In the genomic region with DNA sequence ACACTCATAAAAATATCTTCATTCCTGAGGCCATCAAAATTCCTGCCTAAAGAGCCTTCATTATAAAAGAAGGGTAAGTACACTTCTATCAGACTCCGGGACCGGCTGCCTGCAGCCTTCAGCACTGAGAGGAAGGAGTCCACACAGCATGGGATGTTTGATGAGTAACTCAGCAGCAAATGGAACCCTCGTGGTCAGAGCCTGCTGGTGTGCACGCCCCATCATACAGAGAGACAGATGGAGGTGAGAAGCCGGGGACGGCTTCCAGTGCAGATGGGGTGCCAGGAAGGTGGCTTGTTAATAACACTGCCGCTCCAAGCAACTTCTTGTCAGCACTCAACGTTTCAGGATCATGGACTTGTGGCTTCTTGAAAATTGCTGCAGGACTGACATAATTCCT, we compare ENCODE assay signal across 24 mouse cellular contexts.
DNase-seq lines count a peak whose midpoint lies in the region; ATAC-seq and TF ChIP-seq lines count a peak whose summit lies in the region.
"Had no signal": no experiment of that assay in that cellular context is flagged by ENCODE, and none has a peak within 500 bp of the region (broad histone marks: within the 10 kb centered on the region; RNA-seq: fewer than 3 reads in every experiment).

No protein-coding gene starts in this region.

- no peak for TF ChIP-seq POLR2A in cerebellum, adult 2 months (IDR thresholded peaks at IDR 0.05; ENCODE audit: borderline replicate concordance, insufficient read depth, low read length)

- H3K36me3 ChIP-seq in limb, embryonic 13.5 days: no peaks in the 10 kb centered on the region
- H3K36me3 ChIP-seq in limb, embryonic 10.5 days: no peaks in the 10 kb centered on the region
- H3K36me3 ChIP-seq: embryonic facial prominence, embryonic 12.5 days; embryonic facial prominence, embryonic 15.5 days; forebrain, embryonic 12.5 days; forebrain, embryonic 15.5 days; heart, embryonic 10.5 days; heart, embryonic 13.5 days; intestine, embryonic 15.5 days had no signal

- no peaks in the 10 kb centered on the region for H3K9me3 ChIP-seq in limb, embryonic 13.5 days
- no peaks in the 10 kb centered on the region for H3K9me3 ChIP-seq in limb, embryonic 10.5 days (replicated peaks)
- H3K9me3 ChIP-seq: embryonic facial prominence, embryonic 12.5 days; embryonic facial prominence, embryonic 15.5 days; forebrain, embryonic 12.5 days; forebrain, embryonic 15.5 days; heart, embryonic 10.5 days; heart, embryonic 13.5 days; intestine, embryonic 15.5 days had no signal

- H3K27ac ChIP-seq in cerebellum, adult 2 months (ENCODE audit: insufficient read depth, low read length): no peak overlapping the region
- H3K27ac ChIP-seq in limb, embryonic 13.5 days: no peak overlapping the region
- no peak overlapping the region for H3K27ac ChIP-seq in limb, embryonic 10.5 days
- H3K27ac ChIP-seq: embryonic facial prominence, embryonic 12.5 days; embryonic facial prominence, embryonic 15.5 days; forebrain, embryonic 12.5 days; forebrain, embryonic 15.5 days; heart, adult 2 months; heart, embryonic 10.5 days; heart, embryonic 13.5 days; hindbrain, embryonic 14.5 days; intestine, embryonic 15.5 days had no signal

- H3K4me3 ChIP-seq in cerebellum, adult 2 months (replicated peaks; ENCODE audit: insufficient read depth, low read depth, low read length): no peak overlapping the region
- H3K4me3 ChIP-seq in limb, embryonic 13.5 days: no peak overlapping the region
- H3K4me3 ChIP-seq in limb, embryonic 10.5 days: no peak overlapping the region
- H3K4me3 ChIP-seq: embryonic facial prominence, embryonic 12.5 days; embryonic facial prominence, embryonic 15.5 days; forebrain, embryonic 12.5 days; forebrain, embryonic 15.5 days; heart, adult 2 months; heart, embryonic 10.5 days; heart, embryonic 13.5 days; intestine, embryonic 15.5 days had no signal

- TF ChIP-seq CTCF in cerebellum, adult 2 months (IDR thresholded peaks at IDR 0.05; ENCODE audit: borderline replicate concordance, insufficient read depth, low read depth, low read length): no peak

- no peaks in the 10 kb centered on the region for H3K4me1 ChIP-seq in cerebellum, adult 2 months (ENCODE audit: control insufficient read depth, insufficient read depth, low read length)
- H3K4me1 ChIP-seq in limb, embryonic 13.5 days: peaks cover 9% of the 10 kb centered on the region; the same call in 1 of the 2 replicates
- peaks cover 24% of the 10 kb centered on the region for H3K4me1 ChIP-seq in limb, embryonic 10.5 days
- H3K4me1 ChIP-seq: embryonic facial prominence, embryonic 15.5 days; forebrain, embryonic 12.5 days; forebrain, embryonic 15.5 days; heart, embryonic 13.5 days; intestine, embryonic 15.5 days had no signal

- H3K9ac ChIP-seq in limb, embryonic 13.5 days: no peak overlapping the region
- H3K9ac ChIP-seq: embryonic facial prominence, embryonic 12.5 days; embryonic facial prominence, embryonic 15.5 days; forebrain, embryonic 12.5 days; forebrain, embryonic 15.5 days; heart, embryonic 13.5 days; hindbrain, embryonic 14.5 days; intestine, embryonic 15.5 days had no signal

- 0 out of 2 replicates have a peak overlapping the region, but pooled peaks have one; percentile 16 for H3K4me2 ChIP-seq in limb, embryonic 13.5 days (replicated peaks)
- H3K4me2 ChIP-seq: embryonic facial prominence, embryonic 12.5 days; embryonic facial prominence, embryonic 15.5 days; forebrain, embryonic 12.5 days; forebrain, embryonic 15.5 days; heart, embryonic 13.5 days; hindbrain, embryonic 14.5 days; intestine, embryonic 15.5 days had no signal

- DNase-seq in cerebellum, adult 2 months: peak; percentile 7 to 8
- no peak for DNase-seq in cerebellum, adult 9-10 months
- DNase-seq in cerebellum, postnatal 25 days: peak; percentile 22 to 43
- DNase-seq in cerebellum, adult 11 months: no peak
- DNase-seq in limb, embryonic 10.5 days (ENCODE audit: low spot score): no peak
- DNase-seq in mesoderm, embryonic 11.5 days (ENCODE audit: low read depth, low spot score): peak; percentile 26
- DNase-seq in gastrocnemius, postnatal 4 days (ENCODE audit: low spot score in 2 of 2): no peak
- DNase-seq: adrenal gland, adult 8-10 months; adrenal gland, postnatal 25 days; gastrocnemius, postnatal 25 days; heart, adult 2 months; heart, postnatal 14 days; heart, postnatal 4 days; kidney, adult 11 months had no signal

- H3K27me3 ChIP-seq in cerebellum, adult 2 months (ENCODE audit: control insufficient read depth, insufficient read depth, low read length): no peaks in the 10 kb centered on the region
- peaks cover 32% of the 10 kb centered on the region for H3K27me3 ChIP-seq in limb, embryonic 13.5 days
- H3K27me3 ChIP-seq in limb, embryonic 10.5 days (ENCODE audit: low read depth, poor library complexity, severe bottlenecking): peaks cover 10% of the 10 kb centered on the region; the same call in 1 of the 2 replicates
- H3K27me3 ChIP-seq: embryonic facial prominence, embryonic 12.5 days; forebrain, embryonic 15.5 days; heart, embryonic 13.5 days; intestine, embryonic 15.5 days had no signal

- peak; percentile 54; the same call in 1 of the 2 replicates for ATAC-seq in limb, embryonic 13.5 days (ENCODE audit: low FRiP score, low read depth)
- ATAC-seq: activated CD4-positive, CD25-positive, alpha-beta regulatory T cell, adult 4 months; forebrain, embryonic 15.5 days; intestine, embryonic 15.5 days had no signal

- 9% methylated on average over 8 of the region's 8 CpGs for WGBS in cerebellum, adult 2 months
- 23% methylated on average over 8 of the region's 8 CpGs for WGBS in limb, embryonic 13.5 days
- WGBS in limb, embryonic 10.5 days: 53% methylated on average over 8 of the region's 8 CpGs

Comparison
In these comparisons a context has a peak if more than half of its experiments do, and no peak if none do; other contexts are left out.
1. DNase-seq: peak in cerebellum, adult 2 months (2 of 2), cerebellum, postnatal 25 days (2 of 2) and mesoderm, embryonic 11.5 days (single experiment); none in cerebellum, adult 9-10 months (single experiment), cerebellum, adult 11 months (single experiment), limb, embryonic 10.5 days (single experiment) and gastrocnemius, postnatal 4 days (0 of 2).